Mouse (Mus musculus) forebrain, embryonic 15.5 days (tissue): ENCODE measurements around the gene Micall1. TPM values are rescaled to one million over a fixed set of nuclear protein-coding genes. Genes with fewer than 3 reads are reported as not detected.

Experiments used
- ATAC-seq: fragments of 200-750 bp; cut with Nextera tagmentation; replicated peaks from 2 replicates; pipeline ENCODE4 v1.8.0; 2017; ENCODE audit warnings: mild to moderate bottlenecking, moderate TSS enrichment, moderate library complexity
- H3K27ac ChIP-seq: fragments of 300-500 bp; sonication (generic); replicated peaks from 2 replicates; pipeline ENCODE4 v1.5.1; 2015; ENCODE audit warnings: mild to moderate bottlenecking, inconsistent platforms
- H3K27me3 ChIP-seq: fragments of 300-500 bp; sonication (generic); 2 replicates; pipeline ENCODE4 v1.6.1; 2015; ENCODE audit warnings: inconsistent platforms
- H3K36me3 ChIP-seq: fragments of 300-500 bp; sonication (generic); 2 replicates; pipeline ENCODE4 v1.6.1; 2015; ENCODE audit warnings: mild to moderate bottlenecking, inconsistent platforms
- H3K4me1 ChIP-seq: fragments of 300-500 bp; sonication (generic); 2 replicates; pipeline ENCODE4 v1.6.1; 2015; ENCODE audit warnings: inconsistent platforms
- H3K4me2 ChIP-seq: fragments of 300-500 bp; sonication (generic); replicated peaks from 2 replicates; pipeline ENCODE4 v1.6.1; 2015; ENCODE audit warnings: mild to moderate bottlenecking, inconsistent platforms
- H3K4me3 ChIP-seq: fragments of 300-500 bp; sonication (generic); 2 replicates; pipeline ENCODE4 v1.5.1; 2015; ENCODE audit warnings: mild to moderate bottlenecking, inconsistent platforms
- H3K9ac ChIP-seq: fragments of 300-500 bp; sonication (generic); replicated peaks from 2 replicates; pipeline ENCODE4 v1.6.1; 2015; ENCODE audit warnings: mild to moderate bottlenecking, inconsistent platforms
- H3K9me3 ChIP-seq: fragments of 300-500 bp; sonication (generic); 2 replicates; pipeline ENCODE4 v1.6.1; 2016; ENCODE audit warnings: inconsistent platforms
- WGBS: fragments of 180-500 bp; shearing (Covaris S2); methylation state at CpG from one replicate; pipeline ENCODE4 v1.1.7; 2015; ENCODE audit warnings: mixed read lengths; 5-methylcytosine and 5-hydroxymethylcytosine counted together
- polyA plus RNA-seq: library from polyadenylated mRNA; unstranded; fragments of >200 nt; fragmentation: Nextera tagmentation; extraction: Ambion mirVana; gene quantifications from 2 replicates; pipeline ENCODE4 v1.2.1, GENCODE M21; 2015

Micall1 gene
- polyA plus RNA-seq, 1 experiment from 2014 or later, result 8.0 TPM

DNA sequence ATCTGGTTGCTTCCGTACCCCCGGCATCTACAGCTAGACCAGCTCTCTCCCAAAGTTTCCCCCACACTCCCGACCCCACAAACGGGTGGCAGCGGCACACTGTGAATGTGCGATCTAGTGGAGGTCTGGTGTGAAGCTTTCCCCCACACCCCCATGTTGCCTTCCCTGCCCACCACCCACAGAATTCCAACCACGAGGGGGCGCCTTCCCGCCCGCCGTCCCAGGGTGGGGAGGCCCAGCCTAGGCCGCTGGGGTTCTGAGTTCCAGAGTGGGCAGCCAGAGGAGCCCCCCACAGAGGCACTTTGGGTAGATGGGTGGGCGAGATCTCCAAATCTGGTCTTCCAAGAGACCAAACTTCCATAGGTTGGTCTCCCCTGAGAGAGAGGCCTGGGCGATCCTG is 54.1 kb downstream of the Micall1 start:
- Histone ChIP-seq H3K4me3 (no peak overlapping the region), H3K27ac (no peak overlapping the region), H3K9me3 (no peaks in the 10 kb centered on the region), H3K4me1 (no peaks in the 10 kb centered on the region), H3K36me3 (no peaks in the 10 kb centered on the region), H3K4me2 (no peak overlapping the region), H3K9ac (no peak overlapping the region), H3K27me3 (peaks cover 43% of the 10 kb centered on the region)
- ATAC-seq, result no peak
- 54% methylated on average over 14 of the region's 14 CpGs for WGBS

DNA sequence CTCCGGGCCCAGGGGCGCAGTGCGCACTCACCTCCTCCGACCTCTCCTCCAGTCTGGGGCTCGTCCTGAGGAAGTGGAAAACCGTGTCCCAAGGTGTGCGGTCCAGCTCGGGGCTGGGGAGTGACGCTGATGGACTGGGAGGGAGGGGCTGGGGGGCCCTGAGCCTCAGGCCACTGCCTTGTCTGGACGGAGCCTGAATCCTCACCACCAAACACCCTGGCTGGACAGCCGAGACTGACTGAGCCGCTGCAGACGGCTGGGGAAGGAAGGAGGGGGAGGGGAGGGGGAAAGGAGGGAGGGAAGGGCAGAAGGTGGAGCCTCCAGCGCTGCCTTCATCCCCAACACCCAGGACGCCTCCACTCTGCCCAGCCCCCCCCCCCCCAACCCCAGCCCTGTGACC is 55.6 kb downstream of the Micall1 start:
- H3K4me3 ChIP-seq, result no peak overlapping the region
- no peak overlapping the region for H3K4me2 ChIP-seq
- no peak overlapping the region for H3K27ac ChIP-seq
- no peak overlapping the region for H3K9ac ChIP-seq
- H3K36me3 ChIP-seq, result no peaks in the 10 kb centered on the region
- H3K9me3 ChIP-seq, result no peaks in the 10 kb centered on the region
- 8% methylated on average over 15 of the region's 15 CpGs for WGBS
- H3K4me1 ChIP-seq, result no peaks in the 10 kb centered on the region
- peaks cover 43% of the 10 kb centered on the region for H3K27me3 ChIP-seq
- ATAC-seq, result no peak

DNA sequence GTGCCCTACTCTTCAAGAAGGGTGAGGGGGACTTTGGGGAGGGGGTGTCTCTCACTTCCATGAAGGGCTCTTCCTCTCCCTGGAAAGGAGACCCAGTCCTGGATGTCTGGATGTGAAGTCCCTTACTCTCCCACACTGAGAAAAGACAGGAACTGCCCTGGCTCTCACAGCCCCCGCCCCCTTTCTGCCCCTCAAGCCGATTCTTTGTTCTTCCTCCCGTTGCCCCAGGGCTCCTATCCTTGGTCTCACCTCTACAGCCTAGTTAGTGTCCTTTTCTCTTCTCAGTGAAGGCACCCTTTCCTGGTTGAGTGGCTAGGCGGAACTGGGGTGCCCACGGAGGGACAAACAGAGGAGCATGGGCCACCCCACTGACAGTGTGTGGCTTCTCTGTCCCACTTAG is 56.4 kb downstream of the Micall1 start, which contains the start of gene Sox10:
Gene Sox10, minus strand, starts transcription at position 101 of the 400 bp plus-strand sequence.
- H3K27ac ChIP-seq, result no peak within 1 kb of the TSS
- H3K27me3 ChIP-seq, result peaks cover 43% of the 10 kb centered on the region
- no peak for ATAC-seq
- no peak within 1 kb of the TSS for H3K4me2 ChIP-seq
- H3K4me3 ChIP-seq, result no peak within 1 kb of the TSS
- no peaks in the 10 kb centered on the region for H3K4me1 ChIP-seq
- no peaks in the 10 kb centered on the region for H3K36me3 ChIP-seq
- 50% methylated on average over 5 of the region's 5 CpGs for WGBS
- H3K9me3 ChIP-seq, result no peaks in the 10 kb centered on the region
- no peak within 1 kb of the TSS for H3K9ac ChIP-seq

DNA sequence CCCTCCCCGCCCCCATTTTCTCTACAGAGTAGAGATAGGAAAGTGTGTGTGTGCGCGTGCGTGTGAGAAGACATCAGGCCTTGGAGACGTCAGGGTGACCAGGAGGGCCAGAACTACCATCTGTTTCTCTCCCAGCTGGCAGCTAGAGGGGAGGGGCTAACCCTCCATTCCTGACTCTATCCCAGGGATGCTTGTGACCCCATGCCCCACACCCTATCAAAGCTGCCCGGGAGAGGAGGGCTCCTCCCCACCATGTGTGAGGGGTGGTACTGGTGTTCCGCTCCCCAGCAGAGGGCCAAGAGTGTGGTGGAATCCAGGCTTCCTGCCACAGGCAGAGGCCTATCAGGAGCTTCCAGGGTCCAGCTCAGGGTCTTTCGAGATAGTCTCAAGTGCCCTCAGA is 58.0 kb downstream of the Micall1 start:
- no peak for ATAC-seq
- Histone ChIP-seq H3K4me2 (no peak overlapping the region), H3K9ac (no peak overlapping the region), H3K9me3 (no peaks in the 10 kb centered on the region), H3K4me1 (no peaks in the 10 kb centered on the region), H3K4me3 (no peak overlapping the region), H3K36me3 (no peaks in the 10 kb centered on the region), H3K27me3 (peaks cover 39% of the 10 kb centered on the region), H3K27ac (no peak overlapping the region)
- WGBS, result 63% methylated on average over 8 of the region's 8 CpGs

DNA sequence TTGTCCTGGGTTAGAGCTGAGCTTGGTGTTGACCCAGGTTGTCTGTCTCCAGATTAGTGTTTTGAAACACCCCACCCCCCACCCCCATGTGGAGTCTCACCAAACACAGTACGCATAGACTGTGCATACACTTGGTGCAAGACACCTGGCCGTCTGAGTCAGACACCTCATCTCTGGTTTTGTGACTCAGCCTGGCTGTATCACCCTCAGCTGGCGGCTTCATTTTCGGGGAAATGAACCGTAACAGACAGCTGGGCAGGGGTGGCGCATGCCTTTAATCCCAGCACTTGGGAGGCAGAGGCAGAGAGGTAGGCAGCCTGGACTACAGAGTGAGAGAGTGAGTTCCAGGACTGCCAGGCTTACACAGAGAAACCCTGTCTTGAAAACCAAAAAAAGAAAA is 68.2 kb downstream of the Micall1 start:
- WGBS, result 47% methylated on average over 6 of the region's 6 CpGs

DNA sequence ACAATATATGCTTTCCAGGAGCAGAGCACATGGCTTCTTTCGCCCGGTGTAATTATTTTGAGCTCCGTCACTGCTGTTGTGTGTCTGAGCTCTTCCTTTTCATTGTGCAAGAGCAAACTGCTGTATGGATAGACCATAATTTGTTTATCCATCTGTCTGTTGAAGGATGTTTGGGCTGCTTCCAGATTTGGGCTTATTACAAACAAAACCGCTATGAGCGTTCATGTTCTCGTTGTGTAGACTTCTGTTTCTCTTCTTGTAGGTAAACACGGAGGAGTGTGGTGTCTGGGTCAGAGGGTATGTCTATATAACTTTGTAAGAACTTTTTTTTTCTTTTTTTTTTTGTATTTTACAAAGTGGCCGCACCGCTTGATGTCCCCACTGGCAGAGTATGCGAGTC is 76.5 kb downstream of the Micall1 start:
- ATAC-seq, result no peak
- Histone ChIP-seq H3K4me2 (no peak overlapping the region), H3K9me3 (no peaks in the 10 kb centered on the region), H3K4me1 (no peaks in the 10 kb centered on the region), H3K9ac (no peak overlapping the region), H3K4me3 (no peak overlapping the region), H3K27me3 (no peaks in the 10 kb centered on the region), H3K36me3 (no peaks in the 10 kb centered on the region), H3K27ac (no peak overlapping the region)
- WGBS, result 74% methylated on average over 10 of the region's 10 CpGs

More for the DNA sequence above, 68.2 kb downstream of the Micall1 start:
- Histone ChIP-seq H3K27me3 (no peaks in the 10 kb centered on the region), H3K4me3 (no peak overlapping the region), H3K4me1 (no peaks in the 10 kb centered on the region), H3K27ac (no peak overlapping the region), H3K36me3 (no peaks in the 10 kb centered on the region), H3K9me3 (no peaks in the 10 kb centered on the region), H3K9ac (no peak overlapping the region), H3K4me2 (no peak overlapping the region)
- no peak for ATAC-seq

Other genes starting within 250 kb of the Micall1 start
- gene Gga1, start 231.7 kb upstream of the Micall1 start, polyA plus RNA-seq, result 60.3 and 62.0 TPM in 2 replicates
- gene Gm49510, start 209.2 kb upstream of the Micall1 start, polyA plus RNA-seq, result not detected in 2 replicates
- gene Sh3bp1, start 209.1 kb upstream of the Micall1 start, polyA plus RNA-seq, result 3.6 and 5.9 TPM in 2 replicates
- 99.5 and 101 TPM in 2 replicates for gene Pdxp, start 195.0 kb upstream of the Micall1 start, polyA plus RNA-seq
- gene Lgals1, start 182.2 kb upstream of the Micall1 start, polyA plus RNA-seq, result 61.7 and 66.5 TPM in 2 replicates
- gene Nol12, start 174.0 kb upstream of the Micall1 start, polyA plus RNA-seq, result 57.4 and 59.3 TPM in 2 replicates
- 43.3 and 49.9 TPM in 2 replicates for gene Triobp, start 161.2 kb upstream of the Micall1 start, polyA plus RNA-seq
- gene H1f0, start 80.4 kb upstream of the Micall1 start, polyA plus RNA-seq, result 470 and 489 TPM in 2 replicates
- gene Galr3, start 67.0 kb upstream of the Micall1 start, polyA plus RNA-seq, result not detected in 2 replicates
- gene Ankrd54, start 46.0 kb upstream of the Micall1 start, polyA plus RNA-seq, result 61.6 and 65.5 TPM in 2 replicates
- gene Eif3l, start 33.7 kb upstream of the Micall1 start, polyA plus RNA-seq, result 192 and 195 TPM in 2 replicates
- 293 and 308 TPM in 2 replicates for gene Polr2f, start 32.1 kb downstream of the Micall1 start, polyA plus RNA-seq
- gene 1700088E04Rik, start 32.4 kb downstream of the Micall1 start, polyA plus RNA-seq, result 11.9 and 16.8 TPM in 2 replicates
- gene Sox10, start 56.3 kb downstream of the Micall1 start, polyA plus RNA-seq, result 1.7 and 1.9 TPM in 2 replicates
- 78.5 and 85.1 TPM in 2 replicates for gene Pick1, start 120.3 kb downstream of the Micall1 start, polyA plus RNA-seq
- gene Gm49486, start 120.5 kb downstream of the Micall1 start, polyA plus RNA-seq, result 0.97 and 1.1 TPM in 2 replicates
- 0.36 and 0.81 TPM in 2 replicates for gene Slc16a8, start 145.9 kb downstream of the Micall1 start, polyA plus RNA-seq
- gene Baiap2l2, start 176.6 kb downstream of the Micall1 start, polyA plus RNA-seq, result 1.9 and 3.6 TPM in 2 replicates
- 25.8 and 29.5 TPM in 2 replicates for gene Pla2g6, start 219.5 kb downstream of the Micall1 start, polyA plus RNA-seq
- 0.79 and 0.97 TPM in 2 replicates for gene Maff, start 237.7 kb downstream of the Micall1 start, polyA plus RNA-seq